8 mouse cellular contexts compared by ENCODE assay signal in the genomic region with DNA sequence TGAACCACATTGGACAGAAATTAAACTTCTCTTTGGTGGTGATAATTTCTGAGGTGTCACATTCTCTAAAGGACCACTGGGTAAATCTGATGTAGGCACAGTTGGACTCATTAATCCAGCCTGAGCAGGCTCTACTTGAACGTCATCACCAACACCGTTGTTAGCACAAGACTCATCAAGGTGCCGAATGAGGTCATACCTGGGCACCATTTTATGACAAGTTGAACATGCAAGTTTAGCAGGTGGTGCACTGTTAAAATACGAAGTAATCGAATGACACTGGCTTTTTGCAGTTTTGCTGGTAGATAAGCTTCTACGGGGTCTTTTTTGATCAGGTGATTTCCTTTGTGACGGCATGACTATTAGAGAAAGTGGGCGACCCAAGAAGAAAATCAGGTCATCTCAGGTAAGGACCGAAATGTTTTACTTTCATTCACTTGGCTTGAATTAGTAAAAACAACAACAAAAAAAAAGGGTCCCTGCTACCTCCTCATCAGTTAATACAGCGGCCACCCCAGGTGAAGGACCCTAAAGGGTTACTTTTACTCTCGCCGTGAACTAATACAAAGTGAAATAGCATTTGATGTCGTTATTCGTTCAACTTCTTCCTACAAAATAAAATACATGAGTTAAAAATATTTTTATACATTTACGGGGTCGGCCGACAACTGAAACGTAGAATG. TPM values are rescaled to one million over a fixed set of nuclear protein-coding genes. Genes with fewer than 3 reads are reported as not detected.
A peak's percentile ranks its signal among the peaks of the same experiment; 100 is the strongest.
DNase-seq lines count a peak whose midpoint lies in the region; ATAC-seq and TF ChIP-seq lines count a peak whose summit lies in the region.

No protein-coding gene starts in this region.

- intact Hi-C loops in gastrocnemius, postnatal 14 days (cut with DNase I; ENCODE audit: low total_unique reads) = no loop called here

- H3K9me3 ChIP-seq in hindbrain, embryonic 16.5 days (ENCODE audit: control insufficient read depth, low read length) = no peaks in the 10 kb centered on the region
- H3K9me3 ChIP-seq in midbrain, embryonic 14.5 days (ENCODE audit: control insufficient read depth, low read length) = no peaks in the 10 kb centered on the region

- no peak for DNase-seq in lung, adult 2 months
- no peak for DNase-seq in lung, postnatal 25 days (ENCODE audit: low spot score)
- peak; percentile 31 for DNase-seq in midbrain, embryonic 14.5 days
- no peak for DNase-seq in right cerebral cortex, postnatal 14 days
- DNase-seq in gastrocnemius, postnatal 14 days = no peak
- DNase-seq in left cerebral cortex, adult 8-10 months (ENCODE audit: low spot score in 2 of 2) = no peak

- peak; percentile 44 for ATAC-seq in hindbrain, embryonic 16.5 days
- ATAC-seq in midbrain, embryonic 14.5 days (ENCODE audit: low FRiP score, low TSS enrichment) = peak; percentile 62; the same call in 1 of the 2 replicates

- peak overlapping the region; percentile 63 for H3K4me2 ChIP-seq in hindbrain, embryonic 16.5 days (ENCODE audit: low read length)
- H3K4me2 ChIP-seq in midbrain, embryonic 14.5 days (ENCODE audit: low read length) = peak overlapping the region; percentile 56

- H3K27me3 ChIP-seq in hindbrain, embryonic 16.5 days (replicated peaks; ENCODE audit: control insufficient read depth, insufficient read depth, low read length) = no peaks in the 10 kb centered on the region
- H3K27me3 ChIP-seq in midbrain, embryonic 14.5 days (ENCODE audit: control insufficient read depth, insufficient read depth, low read length) = no peaks in the 10 kb centered on the region

- peak overlapping the region; percentile 55 for H3K27ac ChIP-seq in cortical plate, adult 2 months (ENCODE audit: insufficient read depth, low read length)
- H3K27ac ChIP-seq in hindbrain, embryonic 16.5 days (ENCODE audit: low read depth, low read length) = peak overlapping the region; percentile 95
- H3K27ac ChIP-seq in midbrain, embryonic 14.5 days (replicated peaks; ENCODE audit: low read depth, low read length) = peak overlapping the region; percentile 87

- peaks cover 22% of the 10 kb centered on the region for H3K36me3 ChIP-seq in hindbrain, embryonic 16.5 days (ENCODE audit: control insufficient read depth, insufficient read depth, low read length)
- peaks cover 36% of the 10 kb centered on the region for H3K36me3 ChIP-seq in midbrain, embryonic 14.5 days (ENCODE audit: control insufficient read depth, insufficient read depth, low read length)

- peak overlapping the region; percentile 82 for H3K9ac ChIP-seq in hindbrain, embryonic 16.5 days (ENCODE audit: low read depth, low read length)
- H3K9ac ChIP-seq in midbrain, embryonic 14.5 days (replicated peaks; ENCODE audit: low read length) = peak overlapping the region; percentile 64

- H3K4me3 ChIP-seq in lung, adult 2 months (replicated peaks; ENCODE audit: extremely low read depth, low read depth, low read length) = peak overlapping the region; percentile 97
- H3K4me3 ChIP-seq in cortical plate, adult 2 months (ENCODE audit: insufficient read depth, low read length) = peak overlapping the region; percentile 63
- H3K4me3 ChIP-seq in hindbrain, embryonic 16.5 days (ENCODE audit: low read length) = peak overlapping the region; percentile 75
- peak overlapping the region; percentile 59 for H3K4me3 ChIP-seq in midbrain, embryonic 14.5 days (replicated peaks; ENCODE audit: low read depth, low read length)

- no peaks in the 10 kb centered on the region for H3K4me1 ChIP-seq in lung, adult 2 months (ENCODE audit: control insufficient read depth, insufficient read depth, low read length)
- peaks cover 2% of the 10 kb centered on the region; the same call in 1 of the 2 replicates for H3K4me1 ChIP-seq in cortical plate, adult 2 months (ENCODE audit: control insufficient read depth, insufficient read depth, low read length)
- peaks cover 4% of the 10 kb centered on the region for H3K4me1 ChIP-seq in hindbrain, embryonic 16.5 days (ENCODE audit: control insufficient read depth, insufficient read depth, low read depth, low read length)
- H3K4me1 ChIP-seq in midbrain, embryonic 14.5 days (ENCODE audit: control insufficient read depth, insufficient read depth, low read length) = peaks cover 5% of the 10 kb centered on the region

- no peak for TF ChIP-seq POLR2A in lung, adult 2 months (IDR thresholded peaks at IDR 0.05; ENCODE audit: borderline replicate concordance, extremely low read depth, low read depth, low read length)
- no peak for TF ChIP-seq POLR2A in cortical plate, adult 2 months (IDR thresholded peaks at IDR 0.05; ENCODE audit: extremely low read depth, insufficient read depth, low read length)

- no peak for TF ChIP-seq CTCF in lung, adult 2 months (IDR thresholded peaks at IDR 0.05; ENCODE audit: insufficient read depth, low read length)
- no peak for TF ChIP-seq CTCF in cortical plate, adult 2 months (IDR thresholded peaks at IDR 0.05; ENCODE audit: extremely low read depth, insufficient read depth, low read length)

- 6% methylated on average over 18 of the region's 18 CpGs for WGBS in lung, adult 2 months
- 15% methylated on average over 18 of the region's 18 CpGs for WGBS in hindbrain, embryonic 16.5 days
- WGBS in midbrain, embryonic 14.5 days = 14% methylated on average over 18 of the region's 18 CpGs

RNA-seq across cellular contexts. Expression of a gene that starts 0.6 kb away (rescaled TPM):
- 2.7 and 3.8 TPM in 2 replicates for polyA plus RNA-seq in lung, adult 2 months (2012; rRNA removed)
- polyA plus RNA-seq in cortical plate, adult 2 months (2012; rRNA removed) = 4.1 and 4.3 TPM in 2 replicates
- polyA plus RNA-seq in hindbrain, embryonic 16.5 days (2015; fragmentation: Nextera tagmentation; extraction: Ambion mirVana) = 5.5 and 5.7 TPM in 2 replicates
- polyA plus RNA-seq in midbrain, embryonic 14.5 days (2014; fragmentation: Nextera tagmentation; extraction: Ambion mirVana) = 4.7 and 5.0 TPM in 2 replicates
- total RNA-seq in gastrocnemius, postnatal 14 days (2021) = 1 to 10 TPM; 6.0 to 6.1 TPM
- 10 to 100 TPM; 13.0 to 13.6 (median 13.3) TPM for total RNA-seq in left cerebral cortex, adult 8-10 months (2022)

RNA-seq across cellular contexts. Expression of a gene that starts 18.8 kb away (rescaled TPM):
- 0.51 and 1.3 TPM in 2 replicates for polyA plus RNA-seq in lung, adult 2 months (2012; rRNA removed)
- polyA plus RNA-seq in cortical plate, adult 2 months (2012; rRNA removed) = 11.4 and 12.1 TPM in 2 replicates
- polyA plus RNA-seq in hindbrain, embryonic 16.5 days (2015; fragmentation: Nextera tagmentation; extraction: Ambion mirVana) = 21.3 and 22.8 TPM in 2 replicates
- polyA plus RNA-seq in midbrain, embryonic 14.5 days (2014; fragmentation: Nextera tagmentation; extraction: Ambion mirVana) = 19.6 and 25.2 TPM in 2 replicates
- total RNA-seq in gastrocnemius, postnatal 14 days (2021) = 10 to 100 TPM; 12.4 to 16.6 TPM
- total RNA-seq in left cerebral cortex, adult 8-10 months (2022) = 10 to 100 TPM; 14.2 to 18.7 (median 16.9) TPM

RNA-seq across cellular contexts. Expression of a gene that starts 19.1 kb away (rescaled TPM):
- 21.0 and 21.1 TPM in 2 replicates for polyA plus RNA-seq in lung, adult 2 months (2012; rRNA removed)
- polyA plus RNA-seq in cortical plate, adult 2 months (2012; rRNA removed) = 59.6 and 71.7 TPM in 2 replicates
- 51.2 and 67.9 TPM in 2 replicates for polyA plus RNA-seq in hindbrain, embryonic 16.5 days (2015; fragmentation: Nextera tagmentation; extraction: Ambion mirVana)
- polyA plus RNA-seq in midbrain, embryonic 14.5 days (2014; fragmentation: Nextera tagmentation; extraction: Ambion mirVana) = 31.9 and 37.5 TPM in 2 replicates
- 10 to 100 TPM; 61.5 to 73.1 TPM for total RNA-seq in gastrocnemius, postnatal 14 days (2021)
- 10 to 100 TPM; 43.9 to 54.1 (median 48.2) TPM for total RNA-seq in left cerebral cortex, adult 8-10 months (2022)
